Mouse (Mus musculus): ENCODE results near the gene Ddx54. TPM values are rescaled to one million over a fixed set of nuclear protein-coding genes. Genes with fewer than 3 reads are reported as not detected.

Ddx54 gene
- total RNA-seq, 1 experiment = 90.7 TPM

- TF ChIP-seq ZC3H11A (IDR thresholded peaks at IDR 0.05; ENCODE audit: borderline replicate concordance, low read depth, low read length) = no peak
- no peaks in the 10 kb centered on the region for H3K36me3 ChIP-seq (ENCODE audit: control insufficient read depth, insufficient read depth, low read length, poor library complexity, severe bottlenecking)
- DNase-seq (ENCODE audit: low read depth, low spot score) = no peak
- H3K9me3 ChIP-seq (ENCODE audit: control insufficient read depth, insufficient read depth, low read depth, low read length) = no peaks in the 10 kb centered on the region
- H3K9ac ChIP-seq (ENCODE audit: insufficient read depth, low read depth, low read length, poor library complexity, severe bottlenecking) = no peak overlapping the region
- peaks cover 0 to 18% of the 10 kb centered on the region in 2 experiments; a peak in 2 of 4 replicates for H3K4me1 ChIP-seq (ENCODE audit: control insufficient read depth in 2 of 2, insufficient read depth in 2 of 2, low read length in 2 of 2, poor library complexity in 1 of 2)
- in situ Hi-C loops (cut with MboI; ENCODE audit: low sequenced_read_pairs in 2 of 2, unreplicated experiment in 2 of 2) = no loop called here
- H3K27ac ChIP-seq (ENCODE audit: insufficient read depth, low read depth, low read length, poor library complexity, severe bottlenecking) = no peak overlapping the region
- H3K4me3 ChIP-seq (ENCODE audit: insufficient read depth in 1 of 2, low read depth in 1 of 2, low read length in 2 of 2, poor library complexity in 1 of 2, severe bottlenecking in 1 of 2) = no peak overlapping the region; a peak in 1 of 4 replicates
Observed at GRCm38 (mm10) chr5:120652915-120653701, 40.6 kb downstream of the Ddx54 start.

- Histone ChIP-seq H3K4me3 (ENCODE audit: insufficient read depth in 1 of 2, low read depth in 1 of 2, low read length in 2 of 2, poor library complexity in 1 of 2, severe bottlenecking in 1 of 2) (no peak overlapping the region), H3K9me3 (ENCODE audit: control insufficient read depth, insufficient read depth, low read depth, low read length) (no peaks in the 10 kb centered on the region), H3K9ac (ENCODE audit: insufficient read depth, low read depth, low read length, poor library complexity, severe bottlenecking) (no peak overlapping the region), H3K4me1 (ENCODE audit: control insufficient read depth in 2 of 2, insufficient read depth in 2 of 2, low read length in 2 of 2, poor library complexity in 1 of 2) (peaks cover 0 to 18% of the 10 kb centered on the region in 2 experiments; a peak in 2 of 4 replicates), H3K27ac (ENCODE audit: insufficient read depth, low read depth, low read length, poor library complexity, severe bottlenecking) (no peak overlapping the region), H3K36me3 (ENCODE audit: control insufficient read depth, insufficient read depth, low read length, poor library complexity, severe bottlenecking) (no peaks in the 10 kb centered on the region)
- no peak for TF ChIP-seq CHD2 (IDR thresholded peaks at IDR 0.05; ENCODE audit: low read depth, low read length)
- TF ChIP-seq ZNF384 (IDR thresholded peaks at IDR 0.05; ENCODE audit: low read depth, low read length) = no peak
- no peak for TF ChIP-seq ZC3H11A (IDR thresholded peaks at IDR 0.05; ENCODE audit: borderline replicate concordance, low read depth, low read length)
- TF ChIP-seq MAFK (IDR thresholded peaks at IDR 0.05; ENCODE audit: insufficient read depth, low read depth, low read length) = no peak
- no peak for TF ChIP-seq HCFC1 (IDR thresholded peaks at IDR 0.05; ENCODE audit: borderline replicate concordance, insufficient read depth, low read length)
- in situ Hi-C loops (cut with MboI; ENCODE audit: low sequenced_read_pairs in 2 of 2, unreplicated experiment in 2 of 2) = no loop called here
- no peak for DNase-seq (ENCODE audit: low read depth, low spot score)
Observed at GRCm38 (mm10) chr5:120653873-120654272, 41.3 kb downstream of the Ddx54 start.

- no peaks in the 10 kb centered on the region for H3K9me3 ChIP-seq (ENCODE audit: control insufficient read depth, insufficient read depth, low read depth, low read length)
- no peaks in the 10 kb centered on the region for H3K36me3 ChIP-seq (ENCODE audit: control insufficient read depth, insufficient read depth, low read length, poor library complexity, severe bottlenecking)
- TF ChIP-seq CHD2 (IDR thresholded peaks at IDR 0.05; ENCODE audit: low read depth, low read length) = no peak
- no peak for TF ChIP-seq ZC3H11A (IDR thresholded peaks at IDR 0.05; ENCODE audit: borderline replicate concordance, low read depth, low read length)
- no peak for TF ChIP-seq ZNF384 (IDR thresholded peaks at IDR 0.05; ENCODE audit: low read depth, low read length)
- no peak for TF ChIP-seq MAFK (IDR thresholded peaks at IDR 0.05; ENCODE audit: insufficient read depth, low read depth, low read length)
- TF ChIP-seq HCFC1 (IDR thresholded peaks at IDR 0.05; ENCODE audit: borderline replicate concordance, insufficient read depth, low read length) = no peak
- no peak for DNase-seq (ENCODE audit: low read depth, low spot score)
- in situ Hi-C loops (cut with MboI; ENCODE audit: low sequenced_read_pairs in 2 of 2, unreplicated experiment in 2 of 2) = no loop called here
- no peak overlapping the region for H3K4me3 ChIP-seq (ENCODE audit: insufficient read depth in 1 of 2, low read depth in 1 of 2, low read length in 2 of 2, poor library complexity in 1 of 2, severe bottlenecking in 1 of 2)
- no peak overlapping the region for H3K27ac ChIP-seq (ENCODE audit: insufficient read depth, low read depth, low read length, poor library complexity, severe bottlenecking)
- H3K9ac ChIP-seq (ENCODE audit: insufficient read depth, low read depth, low read length, poor library complexity, severe bottlenecking) = no peak overlapping the region
- H3K4me1 ChIP-seq (ENCODE audit: control insufficient read depth in 2 of 2, insufficient read depth in 2 of 2, low read length in 2 of 2, poor library complexity in 1 of 2) = peaks cover 0 to 12% of the 10 kb centered on the region in 2 experiments; a peak in 2 of 4 replicates
Observed at GRCm38 (mm10) chr5:120656281-120656751, 43.8 kb downstream of the Ddx54 start.

- no peak overlapping the region for H3K9ac ChIP-seq (ENCODE audit: insufficient read depth, low read depth, low read length, poor library complexity, severe bottlenecking)
- H3K9me3 ChIP-seq (ENCODE audit: control insufficient read depth, insufficient read depth, low read depth, low read length) = no peaks in the 10 kb centered on the region
- no peak for DNase-seq (ENCODE audit: low read depth, low spot score)
- no peak overlapping the region for H3K27ac ChIP-seq (ENCODE audit: insufficient read depth, low read depth, low read length, poor library complexity, severe bottlenecking)
- TF ChIP-seq HCFC1 (IDR thresholded peaks at IDR 0.05; ENCODE audit: borderline replicate concordance, insufficient read depth, low read length) (no peak), MAFK (IDR thresholded peaks at IDR 0.05; ENCODE audit: insufficient read depth, low read depth, low read length) (no peak), ZNF384 (IDR thresholded peaks at IDR 0.05; ENCODE audit: low read depth, low read length) (no peak), CHD2 (IDR thresholded peaks at IDR 0.05; ENCODE audit: low read depth, low read length) (no peak), ZC3H11A (IDR thresholded peaks at IDR 0.05; ENCODE audit: borderline replicate concordance, low read depth, low read length) (no peak)
- H3K4me1 ChIP-seq (ENCODE audit: control insufficient read depth in 2 of 2, insufficient read depth in 2 of 2, low read length in 2 of 2, poor library complexity in 1 of 2) = peaks cover 0 to 4% of the 10 kb centered on the region in 2 experiments; a peak in 1 of 4 replicates
- no peak overlapping the region for H3K4me3 ChIP-seq (ENCODE audit: insufficient read depth in 1 of 2, low read depth in 1 of 2, low read length in 2 of 2, poor library complexity in 1 of 2, severe bottlenecking in 1 of 2)
- in situ Hi-C loops (cut with MboI; ENCODE audit: low sequenced_read_pairs in 2 of 2, unreplicated experiment in 2 of 2) = no loop called here
- no peaks in the 10 kb centered on the region for H3K36me3 ChIP-seq (ENCODE audit: control insufficient read depth, insufficient read depth, low read length, poor library complexity, severe bottlenecking)
Observed at GRCm38 (mm10) chr5:120660816-120661215, 48.3 kb downstream of the Ddx54 start.

Measured in ES-E14 (cell line).